Mouse (Mus musculus): ENCODE results near the gene Prss40. TPM values are rescaled to one million over a fixed set of nuclear protein-coding genes. Genes with fewer than 3 reads are reported as not detected.
A peak's percentile ranks its signal among the peaks of the same experiment; 100 is the strongest.

Gene Prss40
- polyA plus RNA-seq (2015; fragmentation: Nextera tagmentation; extraction: Ambion mirVana): not detected in 2 replicates

- Histone ChIP-seq H3K27me3 (no peaks in the 10 kb centered on the region), H3K9me3 (replicated peaks) (no peaks in the 10 kb centered on the region), H3K4me1 (no peaks in the 10 kb centered on the region), H3K4me3 (replicated peaks) (no peak within 1 kb of the TSS), H3K9ac (no peak within 1 kb of the TSS), H3K27ac (no peak within 1 kb of the TSS), H3K4me2 (no peak within 1 kb of the TSS), H3K36me3 (no peaks in the 10 kb centered on the region)
- WGBS: 92% methylated on average over 15 of the region's 15 CpGs
- ATAC-seq (replicated peaks; ENCODE audit: low FRiP score): no peak
Observed at GRCm38 (mm10) chr1:34560843-34561242, at the start of gene Prss40. TSS of gene Prss40 (minus strand) at chr1:34560943.

- Histone ChIP-seq H3K27ac (no peak overlapping the region), H3K4me1 (no peaks in the 10 kb centered on the region), H3K27me3 (no peaks in the 10 kb centered on the region), H3K4me3 (replicated peaks) (no peak overlapping the region), H3K9ac (no peak overlapping the region), H3K4me2 (no peak overlapping the region), H3K9me3 (replicated peaks) (no peaks in the 10 kb centered on the region), H3K36me3 (no peaks in the 10 kb centered on the region)
- 0 out of 2 replicates have a peak, but pooled peaks have one; percentile 49 for ATAC-seq (replicated peaks; ENCODE audit: low FRiP score)
- WGBS: 17% methylated on average over 8 of the region's 8 CpGs
Observed at GRCm38 (mm10) chr1:34602363-34602762, 41.6 kb upstream of the Prss40 start.

- ATAC-seq (replicated peaks; ENCODE audit: low FRiP score): peak; percentile 93
Observed at GRCm38 (mm10) chr1:34601323-34602047, 40.7 kb upstream of the Prss40 start.

GRCm38 (mm10) chr1:34600000-34600399 is 39.3 kb upstream of the Prss40 start:
- WGBS: 75% methylated on average over 15 of the region's 15 CpGs
- Histone ChIP-seq H3K9me3 (replicated peaks) (no peaks in the 10 kb centered on the region), H3K9ac (no peak overlapping the region), H3K4me3 (replicated peaks) (no peak overlapping the region), H3K27me3 (no peaks in the 10 kb centered on the region), H3K4me2 (no peak overlapping the region), H3K36me3 (no peaks in the 10 kb centered on the region), H3K4me1 (no peaks in the 10 kb centered on the region), H3K27ac (no peak overlapping the region)
- no peak for ATAC-seq (replicated peaks; ENCODE audit: low FRiP score)

More at GRCm38 (mm10) chr1:34601323-34602047, 40.7 kb upstream of the Prss40 start:
- peak overlapping the region; percentile 37; the same call in 1 of the 2 replicates for H3K27ac ChIP-seq
- H3K4me2 ChIP-seq: no peak overlapping the region
- no peaks in the 10 kb centered on the region for H3K27me3 ChIP-seq
- no peaks in the 10 kb centered on the region for H3K4me1 ChIP-seq
- no peak overlapping the region for H3K4me3 ChIP-seq (replicated peaks)
- no peaks in the 10 kb centered on the region for H3K9me3 ChIP-seq (replicated peaks)
- no peaks in the 10 kb centered on the region for H3K36me3 ChIP-seq
- 44% methylated on average over 3 of the region's 3 CpGs for WGBS
- no peak overlapping the region for H3K9ac ChIP-seq

- Histone ChIP-seq H3K9me3 (replicated peaks) (no peaks in the 10 kb centered on the region), H3K4me2 (no peak overlapping the region), H3K36me3 (no peaks in the 10 kb centered on the region), H3K9ac (no peak overlapping the region), H3K4me3 (replicated peaks) (no peak overlapping the region), H3K27me3 (no peaks in the 10 kb centered on the region), H3K27ac (no peak overlapping the region), H3K4me1 (no peaks in the 10 kb centered on the region)
- no peak for ATAC-seq (replicated peaks; ENCODE audit: low FRiP score)
- WGBS: 84% methylated on average over 22 of the region's 22 CpGs
Observed at GRCm38 (mm10) chr1:34587298-34588096, 26.8 kb upstream of the Prss40 start.

- H3K27ac ChIP-seq: no peak overlapping the region
- no peak overlapping the region for H3K4me3 ChIP-seq (replicated peaks)
- peaks cover 14% of the 10 kb centered on the region for H3K27me3 ChIP-seq
- no peak for ATAC-seq (replicated peaks; ENCODE audit: low FRiP score)
- no peaks in the 10 kb centered on the region for H3K36me3 ChIP-seq
- H3K4me1 ChIP-seq: peaks cover 3% of the 10 kb centered on the region
- H3K4me2 ChIP-seq: no peak overlapping the region
- whole genome bisulfite sequencing: 77% methylated on average over 4 of the region's 4 CpGs
- no peak overlapping the region for H3K9ac ChIP-seq
- H3K9me3 ChIP-seq (replicated peaks): no peaks in the 10 kb centered on the region
Observed at GRCm38 (mm10) chr1:34584736-34585135, 24.0 kb upstream of the Prss40 start.

- Histone ChIP-seq H3K36me3 (no peaks in the 10 kb centered on the region), H3K9me3 (replicated peaks) (no peaks in the 10 kb centered on the region), H3K27me3 (peaks cover 22% of the 10 kb centered on the region), H3K27ac (no peak overlapping the region), H3K4me2 (no peak overlapping the region), H3K4me3 (replicated peaks) (no peak overlapping the region), H3K9ac (no peak overlapping the region), H3K4me1 (peaks cover 10% of the 10 kb centered on the region)
- 38% methylated on average over 4 of the region's 4 CpGs for WGBS
- ATAC-seq (replicated peaks; ENCODE audit: low FRiP score): no peak
Observed at GRCm38 (mm10) chr1:34583821-34584263, 23.1 kb upstream of the Prss40 start.

- no peak overlapping the region for H3K4me2 ChIP-seq
- no peak overlapping the region for H3K9ac ChIP-seq
- no peaks in the 10 kb centered on the region for H3K9me3 ChIP-seq (replicated peaks)
- no peak for ATAC-seq (replicated peaks; ENCODE audit: low FRiP score)
- peaks cover 14% of the 10 kb centered on the region for H3K4me1 ChIP-seq
- no peak overlapping the region for H3K27ac ChIP-seq
- H3K27me3 ChIP-seq: peaks cover 35% of the 10 kb centered on the region
- no peak overlapping the region for H3K4me3 ChIP-seq (replicated peaks)
- WGBS: 28% methylated on average over 6 of the region's 6 CpGs
- no peaks in the 10 kb centered on the region for H3K36me3 ChIP-seq
Observed at GRCm38 (mm10) chr1:34582218-34582617, 21.5 kb upstream of the Prss40 start.

- H3K9me3 ChIP-seq (replicated peaks): no peaks in the 10 kb centered on the region
- H3K9ac ChIP-seq: no peak overlapping the region
- H3K27ac ChIP-seq: no peak overlapping the region
- H3K27me3 ChIP-seq: peaks cover 40% of the 10 kb centered on the region
- H3K4me2 ChIP-seq: peak overlapping the region; percentile 81
- no peaks in the 10 kb centered on the region for H3K36me3 ChIP-seq
- H3K4me3 ChIP-seq (replicated peaks): peak overlapping the region; percentile 43
- WGBS: 1% methylated on average over 18 of the region's 18 CpGs
- no peak; the same call in 1 of the 2 replicates for ATAC-seq (replicated peaks; ENCODE audit: low FRiP score)
- peaks cover 14% of the 10 kb centered on the region for H3K4me1 ChIP-seq
Observed at GRCm38 (mm10) chr1:34579782-34580356, 19.1 kb upstream of the Prss40 start.

GRCm38 (mm10) chr1:34578851-34579781 is 18.4 kb upstream of the Prss40 start, which contains the start of gene Amer3:
TSS of gene Amer3 (plus strand) at chr1:34579657.
- Histone ChIP-seq H3K36me3 (no peaks in the 10 kb centered on the region), H3K4me3 (replicated peaks) (peak within 1 kb of the TSS; percentile 43), H3K27me3 (peaks cover 40% of the 10 kb centered on the region), H3K4me1 (peaks cover 14% of the 10 kb centered on the region), H3K9ac (no peak within 1 kb of the TSS), H3K9me3 (replicated peaks) (no peaks in the 10 kb centered on the region), H3K27ac (no peak within 1 kb of the TSS), H3K4me2 (peak within 1 kb of the TSS; percentile 81)
- peak; percentile 89 for ATAC-seq (replicated peaks; ENCODE audit: low FRiP score)
- 1% methylated on average over 53 of the region's 53 CpGs for WGBS

GRCm38 (mm10) chr1:34573221-34573620 is 12.5 kb upstream of the Prss40 start:
- H3K36me3 ChIP-seq: no peaks in the 10 kb centered on the region
- no peaks in the 10 kb centered on the region for H3K4me1 ChIP-seq
- no peak overlapping the region for H3K4me3 ChIP-seq (replicated peaks)
- H3K9me3 ChIP-seq (replicated peaks): no peaks in the 10 kb centered on the region
- no peak overlapping the region for H3K4me2 ChIP-seq
- no peak overlapping the region for H3K9ac ChIP-seq
- H3K27ac ChIP-seq: no peak overlapping the region
- H3K27me3 ChIP-seq: peaks cover 12% of the 10 kb centered on the region
- ATAC-seq (replicated peaks; ENCODE audit: low FRiP score): no peak
- WGBS: 80% methylated on average over 6 of the region's 6 CpGs

All from kidney, embryonic 15.5 days (tissue).